Mouse (Mus musculus) liver, embryonic 13.5 days (tissue): Measurements from ENCODE around the gene Paqr6. TPM values are rescaled to one million over a fixed set of nuclear protein-coding genes. Genes with fewer than 3 reads are reported as not detected.

Experiments used
- ATAC-seq: fragments of 200-750 bp; cut with Nextera tagmentation; 2 replicates; pipeline ENCODE4 v1.8.0; 2017; ENCODE audit warnings: low read depth, mild to moderate bottlenecking, moderate number of reproducible peaks, moderate library complexity
- DNase-seq: peaks from one replicate; pipeline ENCODE4 v3.0.0; 2022
- H3K27ac ChIP-seq: fragments of 300-500 bp; sonication (generic); 2 replicates; pipeline ENCODE4 v1.5.1; 2015; ENCODE audit warnings: moderate library complexity, mild to moderate bottlenecking, inconsistent platforms
- H3K27me3 ChIP-seq: fragments of 300-500 bp; sonication (generic); 2 replicates; pipeline ENCODE4 v1.6.1; 2015; ENCODE audit warnings: mild to moderate bottlenecking, inconsistent platforms
- H3K36me3 ChIP-seq: fragments of 300-500 bp; sonication (generic); 2 replicates; pipeline ENCODE4 v1.6.1; 2015; ENCODE audit warnings: mild to moderate bottlenecking, inconsistent platforms
- H3K4me1 ChIP-seq: fragments of 300-500 bp; sonication (generic); replicated peaks from 2 replicates; pipeline ENCODE4 v1.6.1; 2015; ENCODE audit warnings: inconsistent platforms
- H3K4me2 ChIP-seq: fragments of 300-500 bp; sonication (generic); 2 replicates; pipeline ENCODE4 v1.6.1; 2015; ENCODE audit warnings: inconsistent platforms, mild to moderate bottlenecking, moderate library complexity
- H3K4me3 ChIP-seq: fragments of 300-500 bp; sonication (generic); replicated peaks from 2 replicates; pipeline ENCODE4 v1.5.1; 2015; ENCODE audit warnings: mild to moderate bottlenecking, inconsistent platforms
- H3K9ac ChIP-seq: fragments of 300-500 bp; sonication (generic); 2 replicates; pipeline ENCODE4 v1.6.1; 2015; ENCODE audit warnings: mild to moderate bottlenecking, inconsistent platforms
- H3K9me3 ChIP-seq: fragments of 300-500 bp; sonication (generic); replicated peaks from 2 replicates; pipeline ENCODE4 v1.6.1; 2016; ENCODE audit warnings: inconsistent platforms
- WGBS: fragments of 180-500 bp; shearing (Covaris S2); methylation state at CpG from one replicate; pipeline ENCODE4 v1.1.7; 2015; ENCODE audit not compliant: insufficient replicate concordance; 5-methylcytosine and 5-hydroxymethylcytosine counted together
- polyA plus RNA-seq: library from polyadenylated mRNA; unstranded; fragments of >200 nt; fragmentation: Nextera tagmentation; extraction: Ambion mirVana; gene quantifications from 2 replicates; pipeline ENCODE4 v1.2.1, GENCODE M21; 2015

Gene Paqr6
- polyA plus RNA-seq = 7.5 and 7.7 TPM in 2 replicates

GRCm38 (mm10) chr3:88364337-88364736 lies at the start of gene Paqr6:
TSS of gene Paqr6 (plus strand) at chr3:88364584.
- peak within 1 kb of the TSS; percentile 75 for H3K9ac ChIP-seq
- H3K9me3 ChIP-seq = no peaks in the 10 kb centered on the region
- peaks cover 33% of the 10 kb centered on the region for H3K36me3 ChIP-seq
- 4% methylated on average over 16 of the region's 16 CpGs for WGBS
- H3K4me3 ChIP-seq = peak within 1 kb of the TSS; percentile 64
- H3K4me1 ChIP-seq = peaks cover 77% of the 10 kb centered on the region
- peaks cover 25% of the 10 kb centered on the region for H3K27me3 ChIP-seq
- peak; percentile 52 for ATAC-seq
- peak; percentile 87 for DNase-seq
- peak within 1 kb of the TSS; percentile 90 for H3K27ac ChIP-seq
- peak within 1 kb of the TSS; percentile 85 for H3K4me2 ChIP-seq

- ATAC-seq (peak; percentile 82), DNase-seq (peak; percentile 41)
- H3K4me2 ChIP-seq = peak within 1 kb of the TSS; percentile 89
- peak within 1 kb of the TSS; percentile 79 for H3K4me3 ChIP-seq
- WGBS = under 1% methylated on average over 10 of the region's 10 CpGs
- no peaks in the 10 kb centered on the region for H3K27me3 ChIP-seq
- H3K27ac ChIP-seq = peak within 1 kb of the TSS; percentile 67
- H3K36me3 ChIP-seq = peaks cover 60% of the 10 kb centered on the region
- no peaks in the 10 kb centered on the region for H3K9me3 ChIP-seq
- H3K9ac ChIP-seq = peak within 1 kb of the TSS; percentile 83
- H3K4me1 ChIP-seq = peaks cover 20% of the 10 kb centered on the region
Measured at GRCm38 (mm10) chr3:88324951-88325405, 39.4 kb upstream of the Paqr6 start, which contains the start of gene Glmp. TSS of gene Glmp (plus strand) at chr3:88325023.

DNA sequence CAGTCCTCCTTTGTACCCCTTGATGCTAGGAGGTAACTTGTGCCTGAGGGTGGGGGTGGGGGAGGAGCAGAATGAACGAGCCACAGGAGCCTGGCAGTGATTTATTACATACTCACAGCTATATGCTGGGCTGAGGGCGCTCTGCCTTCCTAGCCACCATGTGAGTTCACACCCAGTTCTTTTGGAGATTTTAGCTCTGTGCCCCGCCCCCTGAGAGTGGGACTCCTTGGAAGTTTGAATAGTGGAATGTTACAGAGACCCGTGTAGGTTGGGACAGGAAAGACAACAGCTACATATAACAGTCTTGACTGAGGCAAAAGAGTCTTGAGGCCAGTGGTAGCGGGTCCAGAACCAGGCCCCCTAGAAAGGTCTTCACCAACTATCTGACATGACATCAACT lies 35.4 kb upstream of the Paqr6 start:
- H3K27me3 ChIP-seq = no peaks in the 10 kb centered on the region
- 61% methylated on average over 5 of the region's 5 CpGs for WGBS
- H3K9ac ChIP-seq = no peak overlapping the region
- peaks cover 28% of the 10 kb centered on the region for H3K4me1 ChIP-seq
- DNase-seq (no peak), ATAC-seq (no peak)
- H3K4me2 ChIP-seq = no peak overlapping the region
- H3K4me3 ChIP-seq = no peak overlapping the region
- peaks cover 29% of the 10 kb centered on the region for H3K36me3 ChIP-seq
- no peak overlapping the region for H3K27ac ChIP-seq
- no peaks in the 10 kb centered on the region for H3K9me3 ChIP-seq

DNA sequence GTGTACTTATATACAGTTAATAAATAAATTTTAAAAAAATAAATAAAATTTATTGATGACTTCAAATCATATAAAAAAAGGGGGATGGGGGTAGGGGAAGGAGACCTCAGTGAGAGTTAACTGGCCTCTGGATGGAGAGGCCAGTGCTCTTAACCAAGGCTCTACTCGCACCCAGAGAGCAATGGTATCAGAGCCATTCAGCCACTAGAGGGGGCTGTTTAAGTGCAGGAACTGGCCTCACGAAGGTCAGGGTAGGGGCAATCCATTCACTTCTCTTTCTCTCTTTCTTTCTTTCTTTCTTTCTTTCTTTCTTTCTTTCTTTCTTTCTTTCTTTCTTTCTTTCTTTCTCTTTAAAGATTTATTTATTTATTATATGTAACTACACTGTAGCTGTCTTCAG lies 33.1 kb upstream of the Paqr6 start:
- Histone ChIP-seq H3K9ac (no peak overlapping the region), H3K4me3 (no peak overlapping the region), H3K36me3 (peaks cover 28% of the 10 kb centered on the region), H3K27me3 (no peaks in the 10 kb centered on the region), H3K27ac (no peak overlapping the region), H3K4me1 (peaks cover 26% of the 10 kb centered on the region), H3K9me3 (no peaks in the 10 kb centered on the region), H3K4me2 (no peak overlapping the region)
- ATAC-seq = no peak
- DNase-seq = peak; percentile 56
- 11% methylated on average over 2 of the region's 2 CpGs for WGBS

DNA sequence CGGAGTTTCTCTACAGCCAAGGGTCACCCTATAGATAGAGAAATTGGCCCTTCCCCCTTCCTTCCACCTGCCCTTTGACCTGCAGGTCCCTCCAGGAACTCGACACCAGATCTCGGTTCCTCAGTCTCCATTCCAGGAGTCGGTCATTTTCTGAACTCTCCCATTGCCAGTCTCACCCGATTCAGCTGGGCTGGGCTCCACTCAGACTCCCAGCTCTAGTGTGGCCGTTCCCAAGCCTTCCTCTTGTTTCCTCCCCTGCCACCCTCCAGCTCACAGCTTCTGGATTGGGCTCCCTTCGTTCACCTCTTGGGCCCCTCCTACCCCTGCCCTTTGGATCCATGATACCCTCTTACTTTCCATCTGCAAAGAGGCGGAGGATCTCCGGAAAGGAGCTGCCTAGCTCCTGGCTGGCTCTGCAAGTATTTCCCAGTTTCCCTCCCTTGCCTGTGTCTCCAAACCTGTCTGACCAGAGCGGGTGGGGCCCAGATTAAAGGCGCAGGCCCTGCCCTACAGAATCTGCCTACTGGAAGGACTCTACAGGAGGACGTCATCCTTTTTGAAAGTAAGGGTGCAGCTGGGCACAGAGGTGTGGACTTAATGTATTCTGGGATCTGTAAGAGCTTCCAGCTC lies 30.2 kb upstream of the Paqr6 start:
- peak overlapping the region; percentile 97 for H3K27ac ChIP-seq
- ATAC-seq = 0 out of 2 replicates have a peak, but pooled peaks have one; percentile 16
- H3K27me3 ChIP-seq = no peaks in the 10 kb centered on the region
- peak overlapping the region; percentile 77 for H3K4me3 ChIP-seq
- 49% methylated on average over 12 of the region's 12 CpGs for WGBS
- DNase-seq = peak; percentile 46
- peak overlapping the region; percentile 90 for H3K9ac ChIP-seq
- H3K4me2 ChIP-seq = peak overlapping the region; percentile 81
- H3K4me1 ChIP-seq = peaks cover 45% of the 10 kb centered on the region
- no peaks in the 10 kb centered on the region for H3K9me3 ChIP-seq
- H3K36me3 ChIP-seq = peaks cover 6% of the 10 kb centered on the region

DNA sequence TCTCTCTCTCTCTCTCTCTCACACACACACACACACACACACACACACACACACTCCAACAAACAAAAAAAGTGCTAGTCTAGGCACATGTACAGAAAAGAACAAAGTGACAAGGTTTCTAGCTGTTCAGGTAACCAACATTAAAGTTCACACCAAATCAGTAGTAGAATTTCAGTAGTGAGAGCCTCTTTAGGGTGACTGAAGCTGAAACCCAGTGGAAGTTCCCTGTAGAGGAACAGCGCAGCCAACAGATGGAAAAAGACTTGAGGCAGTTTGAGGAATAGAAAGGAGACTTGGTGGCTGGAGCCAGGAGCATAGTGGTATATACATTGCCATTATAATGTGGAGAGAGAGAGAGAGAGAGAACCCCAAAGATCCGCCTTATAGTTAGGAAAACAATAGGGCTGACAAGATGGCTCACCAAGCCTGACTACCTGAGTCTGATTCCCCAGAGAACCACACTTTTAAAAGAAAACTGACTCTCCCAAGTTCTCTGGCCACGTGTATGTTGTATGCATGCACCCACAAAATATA lies 29.4 kb upstream of the Paqr6 start:
- WGBS = 17% methylated on average over 3 of the region's 3 CpGs
- Histone ChIP-seq H3K4me3 (peak overlapping the region; percentile 77), H3K27ac (peak overlapping the region; percentile 97), H3K4me2 (peak overlapping the region; percentile 81), H3K9ac (peak overlapping the region; percentile 90), H3K27me3 (no peaks in the 10 kb centered on the region), H3K4me1 (peaks cover 52% of the 10 kb centered on the region), H3K9me3 (no peaks in the 10 kb centered on the region), H3K36me3 (no peaks in the 10 kb centered on the region)
- DNase-seq = no peak
- no peak for ATAC-seq

DNA sequence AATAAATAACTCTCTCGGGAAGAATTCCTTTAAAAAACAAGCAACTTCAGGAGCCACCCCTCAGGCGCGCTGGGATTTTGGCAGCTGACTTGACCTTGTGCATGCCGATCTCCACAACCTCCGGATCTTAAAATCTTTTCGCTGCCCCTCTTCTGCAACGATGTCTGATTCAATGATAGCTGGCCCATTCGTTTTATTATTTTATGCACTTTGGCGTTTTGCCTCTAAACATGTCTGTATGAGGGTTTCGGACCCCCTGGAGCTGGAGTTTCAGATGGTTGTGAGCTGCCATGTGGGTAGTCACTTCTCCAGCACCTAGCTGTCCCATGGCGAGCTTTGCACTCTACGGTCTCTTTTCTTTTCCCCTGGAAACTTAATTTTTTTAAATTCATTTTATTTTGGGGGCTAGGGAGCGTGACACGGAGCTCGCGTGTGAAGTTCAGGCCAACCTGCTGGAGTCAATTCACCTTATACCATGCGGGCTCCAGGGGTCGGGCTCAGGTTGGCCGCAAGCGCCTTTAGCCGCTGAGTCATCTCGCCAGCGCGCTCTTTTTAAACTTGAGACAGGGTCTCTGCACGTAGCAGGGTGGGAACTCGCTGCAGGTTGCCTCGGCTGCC lies 28.8 kb upstream of the Paqr6 start:
- Histone ChIP-seq H3K4me3 (peak overlapping the region; percentile 77), H3K4me1 (peaks cover 55% of the 10 kb centered on the region), H3K27me3 (no peaks in the 10 kb centered on the region), H3K9me3 (no peaks in the 10 kb centered on the region), H3K9ac (peak overlapping the region; percentile 90), H3K36me3 (peaks cover 1% of the 10 kb centered on the region), H3K27ac (peak overlapping the region; percentile 97), H3K4me2 (peak overlapping the region; percentile 81)
- under 1% methylated on average over 27 of the region's 27 CpGs for WGBS
- DNase-seq = no peak
- ATAC-seq = peak; percentile 30

DNA sequence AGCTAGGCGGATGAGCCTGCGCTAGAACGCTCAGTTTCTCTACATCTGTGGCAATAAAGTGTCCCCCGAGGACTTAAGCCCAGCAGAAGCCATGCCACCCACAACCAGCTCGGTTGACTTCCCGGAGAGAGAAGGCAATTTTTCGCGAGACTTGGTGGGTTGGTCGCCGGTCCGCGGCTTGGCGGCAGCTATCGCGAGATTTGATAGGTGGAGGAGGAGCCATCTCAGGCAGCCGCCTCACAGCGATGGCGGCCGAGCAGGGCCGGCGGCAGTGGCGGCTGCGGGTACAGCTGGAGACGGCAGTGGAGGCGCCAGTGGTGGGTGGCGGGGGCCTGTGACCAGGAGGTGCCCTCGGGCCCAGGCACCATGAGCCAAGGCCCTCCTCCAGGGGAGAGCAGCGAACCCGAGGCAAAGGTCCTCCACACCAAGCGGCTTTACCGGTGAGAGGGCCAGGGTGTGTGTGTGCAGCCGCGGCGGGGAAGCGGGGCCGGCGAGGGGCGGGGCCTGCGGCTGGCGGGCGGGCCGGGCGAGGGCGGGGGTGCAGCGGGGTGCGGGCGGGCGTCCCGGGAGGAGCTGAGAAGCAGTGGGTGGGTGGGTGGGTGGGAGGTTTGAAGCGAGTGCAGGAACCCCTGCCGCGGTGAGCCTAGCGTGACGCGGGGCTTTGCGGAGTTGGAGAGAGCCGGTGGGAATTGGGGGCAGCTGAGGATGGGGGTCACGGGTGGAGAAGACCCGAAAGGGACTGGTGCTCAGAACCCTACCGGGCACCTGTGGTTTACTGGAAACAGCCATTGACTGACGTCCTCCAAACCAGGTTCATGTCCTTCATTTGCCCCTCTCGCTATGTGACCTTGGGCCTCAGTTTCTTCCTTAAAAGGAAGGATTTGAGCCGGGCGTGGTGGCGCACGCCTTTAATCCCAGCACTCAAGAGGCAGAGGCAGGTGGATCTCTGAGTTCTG lies 28.0 kb upstream of the Paqr6 start, which contains the start of the genes Tmem79 and Smg5:
TSS of gene Tmem79 (minus strand) at position 91 of the 956 bp plus-strand sequence.
TSS of gene Smg5 (plus strand) at position 203 of the 956 bp plus-strand sequence.
- 2% methylated on average over 52 of the region's 66 CpGs for WGBS
- Histone ChIP-seq H3K4me3 (peak within 1 kb of the TSS; percentile 77), H3K4me1 (peaks cover 63% of the 10 kb centered on the region), H3K9ac (peak within 1 kb of the TSS; percentile 90), H3K36me3 (peaks cover 6% of the 10 kb centered on the region), H3K9me3 (no peaks in the 10 kb centered on the region), H3K27ac (peak within 1 kb of the TSS; percentile 97), H3K4me2 (peak within 1 kb of the TSS; percentile 81), H3K27me3 (no peaks in the 10 kb centered on the region)
- DNase-seq (peak; percentile 96), ATAC-seq (peak; percentile 84)

- peak overlapping the region; percentile 77 for H3K4me3 ChIP-seq
- H3K27ac ChIP-seq = peak overlapping the region; percentile 97
- 21% methylated on average over 11 of the region's 11 CpGs for WGBS
- H3K9me3 ChIP-seq = no peaks in the 10 kb centered on the region
- peak overlapping the region; percentile 90 for H3K9ac ChIP-seq
- ATAC-seq = peak; percentile 61
- H3K4me1 ChIP-seq = peaks cover 68% of the 10 kb centered on the region
- H3K27me3 ChIP-seq = no peaks in the 10 kb centered on the region
- DNase-seq = peak; percentile 63
- H3K4me2 ChIP-seq = peak overlapping the region; percentile 81
- peaks cover 18% of the 10 kb centered on the region for H3K36me3 ChIP-seq
Measured at GRCm38 (mm10) chr3:88337367-88338020, 26.9 kb upstream of the Paqr6 start.

- Histone ChIP-seq H3K36me3 (peaks cover 26% of the 10 kb centered on the region), H3K4me3 (peak overlapping the region; percentile 77), H3K27ac (peak overlapping the region; percentile 97), H3K9me3 (no peaks in the 10 kb centered on the region), H3K4me2 (peak overlapping the region; percentile 81), H3K4me1 (peaks cover 66% of the 10 kb centered on the region), H3K9ac (peak overlapping the region; percentile 90), H3K27me3 (no peaks in the 10 kb centered on the region)
- peak; percentile 68 for DNase-seq
- ATAC-seq = peak; percentile 66
- WGBS = 19% methylated on average over 7 of the region's 7 CpGs
Measured at GRCm38 (mm10) chr3:88338316-88338715, 26.1 kb upstream of the Paqr6 start.
